Mouse (Mus musculus) kidney, adult 2 months (tissue): ENCODE measurements around the gene Nup107.

Experiments
- CTCF ChIP-seq: fragments of 200-500 bp; conservative IDR thresholded peaks from 2 replicates; pipeline ENCODE4 v1.5.1; 2011; ENCODE audit warnings: low read depth, mild to moderate bottlenecking, control low read depth, low read length, moderate library complexity, mixed read lengths; ENCODE audit not compliant: insufficient read depth, insufficient read length
- POLR2A ChIP-seq: fragments of 200-500 bp; IDR thresholded peaks from one replicate; pipeline ENCODE4 v1.6.1; 2011; ENCODE audit warnings: low read depth, low read length, control low read depth

DNA sequence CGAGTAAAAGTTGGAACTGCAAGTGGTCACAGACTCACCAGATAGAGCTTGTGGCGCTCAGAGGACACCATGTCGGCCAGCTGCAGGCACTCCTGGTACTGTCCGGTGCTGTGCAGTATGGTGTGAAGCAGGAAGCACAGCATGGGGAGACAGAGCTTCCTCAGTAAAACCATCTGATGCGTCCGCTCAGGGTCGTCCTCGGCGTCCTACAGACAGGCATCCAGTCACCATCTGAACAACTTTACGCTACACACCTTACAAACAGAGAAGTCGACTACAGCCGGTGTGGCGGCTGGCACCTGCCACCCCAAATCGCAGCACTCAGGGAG, 41.3 kb downstream of the Nup107 start:
- no peak for TF ChIP-seq POLR2A
- no peak for TF ChIP-seq CTCF
